Mouse (Mus musculus) liver, postnatal 0 days (tissue): ENCODE data around the gene Dvl2. TPM values are rescaled to one million over a fixed set of nuclear protein-coding genes. Genes with fewer than 3 reads are reported as not detected.

Experiments
- ATAC-seq: fragments of 200-750 bp; cut with Nextera tagmentation; 2 replicates; pipeline ENCODE4 v1.8.0; 2017; ENCODE audit warnings: mild to moderate bottlenecking, moderate library complexity
- DNase-seq: peaks from one replicate; pipeline ENCODE4 v3.0.0-alpha.2; 2016
- H3K27ac ChIP-seq: fragments of 300-500 bp; sonication (generic); 2 replicates; pipeline ENCODE4 v1.5.1; 2014; ENCODE audit warnings: antibody characterized with exemption, moderate library complexity, mild to moderate bottlenecking, low read depth
- H3K27me3 ChIP-seq: fragments of 300-500 bp; sonication (generic); 2 replicates; pipeline ENCODE4 v1.6.1; 2014; ENCODE audit warnings: low read length, control low read depth, mixed read lengths; ENCODE audit not compliant: insufficient read depth
- H3K36me3 ChIP-seq: fragments of 300-500 bp; sonication (generic); replicated peaks from 2 replicates; pipeline ENCODE4 v1.6.1; 2014; ENCODE audit warnings: mild to moderate bottlenecking, control low read depth, low read length, moderate library complexity, mixed read lengths; ENCODE audit not compliant: insufficient read depth
- H3K4me1 ChIP-seq: fragments of 300-500 bp; sonication (generic); 2 replicates; pipeline ENCODE4 v1.6.1; 2014; ENCODE audit warnings: antibody characterized with exemption, mild to moderate bottlenecking, control low read depth; ENCODE audit not compliant: insufficient read depth
- H3K4me2 ChIP-seq: fragments of 300-500 bp; sonication (generic); 2 replicates; pipeline ENCODE4 v1.6.1; 2014; ENCODE audit warnings: low read depth, mild to moderate bottlenecking, low read length, moderate library complexity, mixed read lengths
- H3K4me3 ChIP-seq: fragments of 300-500 bp; sonication (generic); 2 replicates; pipeline ENCODE4 v1.5.1; 2014; ENCODE audit warnings: low read depth, low read length
- H3K9ac ChIP-seq: fragments of 300-500 bp; sonication (generic); replicated peaks from 2 replicates; pipeline ENCODE4 v1.6.1; 2014; ENCODE audit warnings: mild to moderate bottlenecking, moderate library complexity
- H3K9me3 ChIP-seq: fragments of 300-500 bp; sonication (generic); 2 replicates; pipeline ENCODE4 v1.6.1; 2016; ENCODE audit warnings: mild to moderate bottlenecking, control low read depth, low read length, mixed read lengths
- CTCF ChIP-seq: sonication (generic); IDR thresholded peaks from 2 replicates; pipeline ENCODE4 v1.5.1; 2016; ENCODE audit warnings: antibody characterized with exemption, low read depth
- EP300 ChIP-seq: IDR thresholded peaks from 2 replicates; pipeline ENCODE4 v1.6.1; 2016; ENCODE audit warnings: antibody characterized with exemption, low read depth, mild to moderate bottlenecking
- WGBS: fragments of 180-500 bp; shearing (Covaris S2); extraction: QIAGEN DNeasy Blood & Tissue Kit; methylation state at CpG from one replicate; pipeline ENCODE4 v1.1.7; 2014; ENCODE audit not compliant: insufficient replicate concordance; 5-methylcytosine and 5-hydroxymethylcytosine counted together
- polyA plus RNA-seq: library from polyadenylated mRNA; unstranded; fragments of >200 nt; fragmentation: Nextera tagmentation; extraction: Ambion mirVana; gene quantifications from 2 replicates; pipeline ENCODE4 v1.2.1, GENCODE M21; 2015

The Dvl2 gene
- polyA plus RNA-seq, 1 experiment from 2014 or later, result 2.7 TPM

- Histone ChIP-seq H3K4me1 (peaks cover 29% of the 10 kb centered on the region), H3K4me3 (no peak overlapping the region), H3K4me2 (no peak overlapping the region; the same call in 1 of the 2 replicates), H3K9me3 (no peaks in the 10 kb centered on the region), H3K9ac (no peak overlapping the region), H3K27me3 (no peaks in the 10 kb centered on the region), H3K36me3 (peaks cover 27% of the 10 kb centered on the region), H3K27ac (0 out of 2 replicates have a peak overlapping the region, but pooled peaks have one; percentile 23)
- 77% methylated on average over 8 of the region's 8 CpGs for WGBS
- DNase-seq (no peak), ATAC-seq (no peak)
- TF ChIP-seq EP300, result no peak
- TF ChIP-seq CTCF, result no peak
Measured at GRCm38 (mm10) chr11:69999666-70000065, 729 bp upstream of the Dvl2 start.

DNA sequence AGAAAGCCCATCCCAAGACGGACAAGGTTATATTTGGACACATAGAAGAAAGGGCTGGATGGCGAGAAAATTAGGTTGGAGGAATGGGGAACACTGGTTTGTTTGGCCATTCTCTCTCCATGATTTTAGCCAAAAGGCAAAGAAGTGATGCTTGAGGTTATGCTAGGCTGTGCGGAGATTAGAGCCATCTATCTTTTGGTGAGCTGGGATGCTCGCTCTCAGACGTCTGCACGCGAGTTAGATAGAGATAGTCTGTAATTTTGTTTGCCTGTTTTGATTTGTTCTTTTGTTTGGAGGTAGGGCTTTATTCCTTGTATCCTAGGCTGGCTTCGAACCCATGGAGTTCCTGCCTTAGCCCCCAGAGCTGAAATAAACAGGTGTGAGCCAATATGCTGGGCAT is 764 bp downstream of the Dvl2 start:
- DNase-seq, result no peak
- H3K27ac ChIP-seq, result no peak overlapping the region
- TF ChIP-seq EP300, result no peak
- TF ChIP-seq CTCF, result no peak

DNA sequence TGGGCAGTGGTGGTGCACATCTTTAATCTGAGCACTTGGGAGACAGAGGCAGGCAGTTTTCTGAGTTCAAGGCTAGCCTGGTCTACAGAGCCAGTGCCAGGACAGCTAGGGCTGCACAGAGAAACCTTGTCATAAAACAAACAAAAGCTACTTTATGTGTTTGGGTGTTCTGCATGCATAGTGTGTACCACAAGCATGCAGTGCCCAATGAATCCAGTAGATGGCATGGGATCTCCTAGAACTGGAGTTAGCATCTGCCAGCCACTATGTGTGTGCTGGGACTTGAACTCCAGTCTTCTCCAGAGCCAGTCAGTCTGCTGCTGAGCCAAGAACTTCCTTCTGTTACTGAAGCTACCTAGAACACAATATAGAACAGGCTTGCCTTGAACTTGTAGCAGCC is 1.5 kb downstream of the Dvl2 start:
- H3K4me1 ChIP-seq, result peaks cover 25% of the 10 kb centered on the region
- H3K27me3 ChIP-seq, result no peaks in the 10 kb centered on the region
- DNase-seq (peak; percentile 67), ATAC-seq (no peak)
- peak; percentile 76 for TF ChIP-seq CTCF
- TF ChIP-seq EP300, result no peak
- no peak overlapping the region for H3K27ac ChIP-seq
- H3K9me3 ChIP-seq, result no peaks in the 10 kb centered on the region
- no peak overlapping the region for H3K4me2 ChIP-seq
- H3K9ac ChIP-seq, result no peak overlapping the region
- no peak overlapping the region for H3K4me3 ChIP-seq
- H3K36me3 ChIP-seq, result peaks cover 37% of the 10 kb centered on the region

More for the DNA sequence above, 764 bp downstream of the Dvl2 start:
- Histone ChIP-seq H3K4me2 (peak overlapping the region; percentile 99), H3K4me3 (peak overlapping the region; percentile 73), H3K36me3 (peaks cover 31% of the 10 kb centered on the region), H3K4me1 (peaks cover 25% of the 10 kb centered on the region), H3K27me3 (no peaks in the 10 kb centered on the region), H3K9ac (peak overlapping the region; percentile 74), H3K9me3 (no peaks in the 10 kb centered on the region)
- WGBS, result 9% methylated on average over 8 of the region's 8 CpGs
- no peak for ATAC-seq

DNA sequence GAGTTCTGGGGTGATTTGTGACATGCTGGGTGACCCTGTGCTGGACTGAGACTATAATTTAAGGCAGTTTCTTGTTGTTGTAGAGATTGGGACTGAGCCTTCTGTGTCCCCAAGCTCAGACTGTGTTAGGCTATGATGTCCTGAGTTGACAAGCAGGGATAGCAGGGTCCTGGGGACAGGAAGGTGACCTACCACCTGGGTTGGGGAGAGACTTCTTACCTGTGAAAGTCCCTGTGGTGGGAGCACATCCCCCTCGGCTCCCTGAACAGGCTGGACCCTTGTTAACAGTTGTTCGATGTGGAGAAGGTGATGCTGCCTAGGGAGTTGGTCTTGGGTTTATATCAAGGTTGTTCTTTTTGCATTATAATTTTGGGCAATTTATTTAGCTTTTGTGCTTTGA is 2.1 kb downstream of the Dvl2 start:
- Histone ChIP-seq H3K9me3 (no peaks in the 10 kb centered on the region), H3K36me3 (peaks cover 42% of the 10 kb centered on the region), H3K4me1 (peaks cover 22% of the 10 kb centered on the region), H3K4me3 (no peak overlapping the region), H3K9ac (no peak overlapping the region), H3K4me2 (no peak overlapping the region), H3K27me3 (no peaks in the 10 kb centered on the region), H3K27ac (no peak overlapping the region)
- ATAC-seq (no peak), DNase-seq (no peak)
- 85% methylated on average over 2 of the region's 2 CpGs for WGBS
- no peak for TF ChIP-seq CTCF
- no peak for TF ChIP-seq EP300

GRCm38 (mm10) chr11:70005521-70005920 is 5.1 kb downstream of the Dvl2 start:
- Histone ChIP-seq H3K36me3 (peaks cover 47% of the 10 kb centered on the region), H3K4me3 (no peak overlapping the region), H3K4me2 (no peak overlapping the region), H3K4me1 (peaks cover 13% of the 10 kb centered on the region; the same call in 1 of the 2 replicates), H3K9ac (no peak overlapping the region), H3K27ac (no peak overlapping the region), H3K27me3 (no peaks in the 10 kb centered on the region), H3K9me3 (no peaks in the 10 kb centered on the region)
- WGBS, result 64% methylated on average over 2 of the region's 5 CpGs
- TF ChIP-seq EP300 (no peak), CTCF (peak; percentile 66)
- DNase-seq, result no peak
- ATAC-seq, result peak; percentile 25; the same call in 1 of the 2 replicates

DNA sequence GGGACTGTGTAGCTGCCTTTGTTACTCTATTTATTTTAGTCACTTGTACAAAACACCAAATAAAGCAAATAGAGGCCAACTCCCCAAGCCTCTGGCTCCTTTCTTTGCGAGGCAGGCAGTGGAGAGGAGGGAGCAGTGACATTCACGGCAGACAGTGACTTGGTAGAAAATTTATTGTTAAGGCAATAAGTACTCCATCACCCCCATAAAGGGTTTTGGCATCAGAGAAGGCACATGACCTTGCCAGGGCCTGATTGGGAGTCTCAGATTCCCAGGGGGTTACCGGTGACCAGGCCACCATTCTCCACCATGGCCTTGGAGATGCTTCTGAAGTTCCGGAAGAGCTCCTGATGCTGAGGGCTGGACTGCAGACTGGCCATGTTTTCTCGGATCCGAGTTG is 9.6 kb downstream of the Dvl2 start:
- no peak overlapping the region for H3K4me3 ChIP-seq
- H3K4me2 ChIP-seq, result no peak overlapping the region
- peaks cover 6% of the 10 kb centered on the region; the same call in 1 of the 2 replicates for H3K4me1 ChIP-seq
- no peak for ATAC-seq
- DNase-seq, result no peak
- TF ChIP-seq CTCF (no peak), EP300 (no peak)
- H3K27me3 ChIP-seq, result no peaks in the 10 kb centered on the region
- H3K27ac ChIP-seq, result no peak overlapping the region
- H3K9ac ChIP-seq, result no peak overlapping the region
- peaks cover 75% of the 10 kb centered on the region for H3K36me3 ChIP-seq
- 85% methylated on average over 6 of the region's 6 CpGs for WGBS
- no peaks in the 10 kb centered on the region for H3K9me3 ChIP-seq

GRCm38 (mm10) chr11:70010548-70010947 is 10.2 kb downstream of the Dvl2 start:
- no peaks in the 10 kb centered on the region for H3K27me3 ChIP-seq
- ATAC-seq (no peak), DNase-seq (no peak)
- WGBS, result 82% methylated on average over 12 of the region's 12 CpGs
- peaks cover 6% of the 10 kb centered on the region; the same call in 1 of the 2 replicates for H3K4me1 ChIP-seq
- no peak overlapping the region for H3K27ac ChIP-seq
- H3K4me2 ChIP-seq, result no peak overlapping the region
- no peak overlapping the region for H3K9ac ChIP-seq
- no peaks in the 10 kb centered on the region for H3K9me3 ChIP-seq
- peaks cover 72% of the 10 kb centered on the region for H3K36me3 ChIP-seq
- no peak for TF ChIP-seq CTCF
- no peak overlapping the region for H3K4me3 ChIP-seq
